Mouse (Mus musculus) telencephalon, adult 2 months (tissue): ENCODE data around the gene Npl.
"Not testable (repeated sequence)": the region's sequence is repeated elsewhere in the genome, so short reads cannot be mapped to it uniquely, and the experiment has no call there.

Source experiments
- DNase-seq: peaks from one replicate; pipeline ENCODE4 v3.0.0-alpha.2; 2011; ENCODE audit warnings: low read depth, low spot score

Npl gene

GRCm38 (mm10) chr1:153542726-153543320 is 7.0 kb downstream of the Npl start:
- no peak for DNase-seq

DNA sequence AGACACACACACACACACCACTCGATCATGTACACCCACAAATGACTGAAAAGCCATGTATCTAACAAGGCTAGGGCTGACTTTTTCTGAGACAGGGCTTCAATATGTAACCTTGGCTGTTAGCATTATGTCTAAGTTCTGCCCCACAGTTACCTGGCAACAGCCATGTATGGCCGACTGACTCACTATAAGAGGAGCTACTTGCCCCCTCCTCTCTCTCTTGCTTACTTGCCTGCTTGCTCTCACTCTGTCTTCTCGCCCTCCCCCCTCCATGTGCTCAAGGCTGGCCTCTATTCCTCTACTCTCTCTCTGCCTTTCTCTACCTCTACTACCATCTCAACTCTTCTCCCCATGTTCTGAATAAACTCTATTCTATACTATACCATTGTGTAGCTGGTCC is 9.1 kb downstream of the Npl start:
- no peak for DNase-seq

GRCm38 (mm10) chr1:153539739-153540333 is 10.0 kb downstream of the Npl start:
- DNase-seq = no peak

DNA sequence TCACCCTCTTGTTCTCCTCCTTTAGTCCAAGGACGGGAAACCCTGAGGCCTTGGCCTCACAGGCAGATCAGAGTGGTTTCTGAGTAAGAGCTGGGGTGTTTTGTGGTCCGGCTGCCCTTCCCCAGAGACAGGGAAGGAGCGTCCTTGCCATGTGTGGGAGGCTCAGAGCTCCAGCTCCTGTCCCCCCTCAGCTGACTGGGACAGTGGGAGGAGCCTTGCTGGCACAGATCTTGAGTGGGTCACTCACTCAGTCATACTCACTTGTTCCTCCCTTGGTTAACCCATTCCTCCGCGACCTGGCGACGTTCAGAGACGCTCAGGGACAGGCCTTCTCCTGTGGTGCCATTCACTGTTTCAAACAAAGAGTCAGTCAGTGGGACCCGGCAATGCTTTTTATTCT is 14.2 kb downstream of the Npl start:
- no peak for DNase-seq

GRCm38 (mm10) chr1:153532896-153533295 is 16.9 kb downstream of the Npl start:
- not testable (repeated sequence) for DNase-seq

GRCm38 (mm10) chr1:153532234-153532841 is 17.5 kb downstream of the Npl start:
- no peak for DNase-seq

DNA sequence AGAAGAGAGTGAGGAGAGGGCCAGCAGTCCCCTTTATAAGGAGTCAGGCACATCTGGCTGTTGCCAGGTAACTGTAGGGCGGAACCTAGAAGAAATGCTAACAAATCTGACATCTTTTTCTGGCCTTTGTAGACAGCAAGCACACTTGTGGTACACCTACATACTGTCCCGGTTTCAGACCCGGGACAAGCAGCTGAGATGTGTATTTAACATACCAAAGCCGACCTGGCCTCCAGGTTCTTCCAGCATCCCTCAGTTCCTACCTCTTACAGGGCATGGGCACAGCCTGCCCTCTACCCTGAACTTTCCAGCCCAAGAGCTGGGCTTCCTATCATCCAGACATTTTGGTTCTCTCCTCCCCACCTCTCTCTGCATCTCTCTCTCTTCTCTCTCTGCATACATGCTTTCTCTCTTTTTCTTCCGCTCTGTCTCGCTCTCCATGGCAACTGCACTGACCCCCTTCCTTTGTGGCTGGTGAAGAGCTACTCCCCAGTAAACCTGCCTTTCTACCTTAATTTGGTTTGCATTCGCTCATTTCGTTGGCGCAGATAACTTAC is 18.1 kb downstream of the Npl start:
- no peak for DNase-seq

DNA sequence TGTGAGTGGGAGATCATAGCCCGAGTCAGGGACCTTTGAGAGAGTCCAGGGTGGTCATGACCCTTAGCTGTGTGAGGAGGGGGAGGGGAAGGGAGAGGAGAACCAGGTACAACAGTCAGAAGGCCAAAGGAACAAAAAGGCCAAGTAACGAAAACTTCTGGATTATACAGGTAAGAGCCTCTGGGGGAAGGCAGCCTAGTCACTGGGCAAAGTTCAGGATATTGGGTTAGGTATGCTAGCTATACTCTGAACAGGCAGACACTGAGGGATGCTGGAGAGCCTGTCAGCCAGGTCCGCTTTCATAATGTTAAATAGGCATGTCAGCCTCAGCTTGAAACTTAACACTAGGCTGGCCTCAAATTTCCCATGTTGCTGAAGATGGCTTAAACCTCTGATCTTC is 27.7 kb downstream of the Npl start:
- DNase-seq = no peak

DNA sequence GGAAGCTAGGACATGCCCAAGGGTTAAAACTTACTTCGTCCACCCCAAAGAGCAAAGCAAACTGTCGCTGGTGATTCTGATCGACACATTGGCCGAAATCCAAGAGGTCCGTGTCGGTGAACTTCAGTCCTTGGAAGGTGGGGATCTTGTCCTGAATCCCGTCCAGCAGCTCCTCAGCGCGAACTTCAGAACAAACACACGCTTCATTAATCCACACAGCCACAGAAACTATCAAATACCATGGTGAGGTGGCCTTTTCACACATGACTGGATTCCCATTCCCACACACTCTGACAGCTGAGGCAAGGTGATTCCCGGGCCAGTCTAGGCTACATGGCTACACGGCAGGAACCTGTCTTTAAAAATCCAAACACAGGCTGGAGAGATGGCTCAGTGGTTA is 34.5 kb downstream of the Npl start:
- DNase-seq = no peak

DNA sequence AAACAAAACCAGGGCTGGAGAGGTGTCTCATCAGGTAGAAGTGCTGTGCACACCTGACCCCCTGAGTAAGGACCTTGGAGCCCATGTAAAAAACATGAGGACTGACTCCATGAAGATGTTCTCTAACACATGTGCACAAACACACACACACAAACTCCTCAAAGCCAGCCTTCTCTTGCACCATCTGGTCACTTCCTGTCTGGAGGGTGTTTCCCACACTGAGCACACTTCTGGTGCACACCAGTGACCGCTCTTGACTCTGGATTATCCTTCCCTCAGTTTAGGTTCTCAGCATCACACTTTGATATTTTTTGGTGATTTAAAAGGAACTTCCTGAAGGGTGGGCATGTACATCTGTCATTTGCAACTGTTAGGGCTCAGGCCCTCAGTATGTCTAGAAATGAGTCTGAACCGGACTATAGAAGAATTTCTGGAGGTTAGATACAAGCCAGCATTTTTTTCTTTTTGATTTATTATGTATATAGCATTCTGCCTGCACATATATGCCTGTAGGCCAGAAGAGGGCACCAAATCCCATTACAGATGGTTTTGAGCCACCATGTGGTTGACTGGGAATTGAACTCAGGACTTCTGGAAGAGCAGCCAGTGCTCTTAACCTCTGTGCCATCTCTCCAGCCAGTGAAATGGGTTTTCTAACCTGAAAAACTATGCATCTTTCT is 39.4 kb downstream of the Npl start:
- no peak for DNase-seq

DNA sequence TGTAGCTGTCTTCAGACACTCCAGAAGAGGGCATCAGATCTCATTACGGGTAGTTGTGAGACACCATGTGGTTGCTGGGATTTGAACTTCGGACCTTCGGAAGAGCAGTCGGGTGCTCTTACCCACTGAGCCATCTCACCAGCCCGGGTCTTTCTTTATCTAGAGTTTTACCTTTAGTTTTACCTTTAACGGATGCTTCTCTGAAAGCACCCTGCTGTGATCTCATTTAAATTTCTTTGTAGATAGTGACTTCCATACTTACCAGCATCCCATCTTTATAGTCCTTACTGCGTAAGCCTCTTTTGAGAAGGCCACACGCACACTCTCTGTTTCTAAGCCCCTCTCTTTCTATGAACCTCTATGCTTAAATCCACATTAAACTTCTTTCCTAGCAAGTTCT is 40.3 kb downstream of the Npl start:
- not testable (repeated sequence) for DNase-seq

DNA sequence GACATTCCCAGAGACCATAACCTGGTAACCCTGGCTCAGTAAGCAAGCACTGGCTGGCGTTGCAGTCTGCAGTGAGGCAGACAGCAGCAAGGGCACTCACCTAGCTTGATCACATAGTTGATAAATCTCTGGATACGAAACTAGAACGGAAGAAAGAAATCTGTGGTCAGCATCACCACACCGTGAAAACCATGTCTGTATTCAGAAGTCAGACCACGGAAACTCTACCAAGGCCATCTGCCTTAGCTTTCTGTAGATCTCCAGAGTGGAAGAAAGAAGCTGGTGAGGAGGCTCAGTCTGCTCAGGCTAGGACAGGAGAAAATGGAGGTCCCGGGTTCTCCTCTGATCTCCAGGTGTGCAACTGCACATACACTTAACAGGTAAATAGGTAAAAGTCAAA is 40.8 kb downstream of the Npl start:
- no peak for DNase-seq

DNA sequence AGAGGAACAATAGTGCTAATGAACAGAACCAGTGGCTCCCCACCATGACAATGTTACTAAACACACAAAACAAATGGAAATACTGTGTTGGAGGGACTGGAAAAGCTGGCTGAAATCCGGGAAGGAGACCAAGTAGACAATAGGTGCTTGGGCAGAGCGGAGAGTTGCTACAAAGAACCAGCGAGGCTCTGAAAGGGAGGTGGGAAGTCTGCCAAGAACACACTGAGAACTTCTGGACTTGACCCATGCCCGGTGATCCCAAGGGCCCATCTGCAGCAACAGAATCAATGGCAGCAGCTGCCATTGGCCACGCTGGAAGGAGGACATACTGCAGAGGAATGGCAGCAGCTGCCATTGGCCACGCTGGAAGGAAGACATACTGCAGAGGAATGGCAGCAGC is 43.6 kb downstream of the Npl start:
- DNase-seq = no peak

- no peak for DNase-seq
Observed at GRCm38 (mm10) chr1:153501644-153502321, 48.1 kb downstream of the Npl start.

GRCm38 (mm10) chr1:153500030-153500429 is 49.8 kb downstream of the Npl start:
- no peak for DNase-seq

- DNase-seq = no peak
Observed at GRCm38 (mm10) chr1:153496030-153496429, 53.8 kb downstream of the Npl start.

DNA sequence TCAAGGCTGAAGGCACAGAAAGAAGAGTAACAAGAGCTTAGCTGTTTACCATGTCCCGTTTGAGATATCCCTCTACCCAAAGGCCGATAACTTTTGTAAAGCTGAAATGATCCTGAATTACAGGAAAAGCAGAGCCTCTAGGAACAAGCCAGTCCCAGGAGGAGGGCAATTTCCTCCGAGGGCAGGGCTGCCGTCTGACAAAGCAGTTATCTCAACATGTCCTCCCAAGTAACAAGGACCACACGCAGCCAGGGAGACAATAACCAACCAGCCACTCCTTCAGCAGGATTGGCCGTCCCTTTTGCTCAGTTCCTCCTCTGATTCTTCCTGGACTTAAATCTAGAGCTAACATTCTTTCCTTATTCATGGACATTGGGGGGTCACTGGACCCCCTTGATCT is 55.9 kb downstream of the Npl start:
- DNase-seq = no peak

- no peak for DNase-seq
Observed at GRCm38 (mm10) chr1:153493338-153493737, 56.5 kb downstream of the Npl start.

DNA sequence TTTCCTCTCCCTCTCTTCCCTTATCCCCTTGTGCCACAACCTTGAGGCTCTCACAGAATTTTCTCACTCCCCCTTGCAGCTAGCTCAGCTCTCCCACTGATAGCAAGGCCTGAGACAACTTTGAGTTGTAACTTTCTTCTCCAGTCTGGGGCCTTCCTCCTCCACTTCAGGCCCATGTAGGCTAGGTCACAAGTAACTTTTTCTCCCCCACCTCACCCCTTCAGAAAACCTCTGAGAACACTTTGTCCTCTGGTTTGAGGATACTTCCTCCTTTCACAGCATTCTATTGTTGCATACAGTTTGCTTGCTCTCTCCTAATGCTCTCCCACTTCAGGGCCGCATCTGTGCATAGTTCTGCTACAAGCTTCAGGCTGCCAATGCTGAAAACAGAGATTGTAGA is 58.0 kb downstream of the Npl start:
- DNase-seq = no peak

DNA sequence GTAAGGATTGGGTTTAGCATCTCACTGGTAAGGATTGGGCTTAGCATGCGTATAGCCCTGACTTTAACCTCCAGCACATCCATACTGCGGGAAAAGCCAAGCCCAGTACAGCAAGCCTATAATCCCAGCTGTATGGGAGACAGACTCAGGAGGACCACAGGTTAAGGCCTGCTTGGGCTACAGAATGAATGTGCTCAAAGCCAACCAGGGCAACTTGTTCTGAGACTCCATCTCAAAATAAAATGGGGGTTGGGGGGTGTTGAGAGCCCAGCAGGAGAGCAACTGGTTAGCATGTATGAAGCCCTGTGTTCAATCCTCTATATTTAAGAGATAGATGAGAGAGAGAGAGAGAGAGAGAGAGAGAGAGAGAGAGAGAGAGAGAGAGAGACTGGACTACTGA is 58.5 kb downstream of the Npl start:
- DNase-seq = no peak

DNA sequence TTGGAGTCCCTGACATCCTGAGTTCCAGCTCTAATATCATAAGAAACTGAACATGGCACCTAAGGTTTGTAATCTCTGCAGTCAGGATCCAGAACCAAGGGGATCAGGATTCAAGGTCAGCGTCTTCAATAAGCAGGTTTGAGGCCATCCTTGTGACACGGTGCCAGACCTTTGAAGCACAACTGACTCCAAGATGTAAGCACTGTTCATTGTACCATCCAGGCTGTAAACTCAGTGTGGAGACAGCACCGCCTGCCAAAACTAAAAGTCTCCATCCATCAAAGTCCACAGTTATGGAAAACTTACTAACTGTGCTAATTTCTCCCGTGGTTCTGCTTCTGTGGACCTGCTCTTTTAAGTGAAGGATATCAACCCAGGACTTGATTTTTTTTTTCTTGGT is 59.9 kb downstream of the Npl start:
- DNase-seq = no peak

DNA sequence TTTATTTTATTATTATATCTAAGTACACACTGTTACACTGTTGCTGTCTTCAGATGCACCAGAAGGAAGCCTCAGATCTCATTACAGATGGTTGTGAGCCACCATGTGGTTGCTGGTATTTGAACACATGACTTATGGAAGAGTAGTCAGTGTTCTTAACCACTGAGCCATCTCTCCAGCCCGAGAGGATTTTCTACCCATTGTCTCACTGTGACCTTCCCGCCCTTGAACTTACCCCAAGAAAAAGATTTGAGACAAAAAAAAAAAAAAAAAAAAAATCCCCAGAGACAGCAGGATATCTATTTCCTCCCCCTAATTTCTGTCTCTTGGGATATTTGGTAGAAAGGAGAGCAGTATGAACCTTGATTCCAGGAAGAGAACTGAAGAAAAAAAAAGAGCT is 60.3 kb downstream of the Npl start:
- no peak for DNase-seq
